Mouse (Mus musculus) liver, embryonic 14.5 days (tissue): ENCODE measurements around the gene Fam216b. TPM values are rescaled to one million over a fixed set of nuclear protein-coding genes. Genes with fewer than 3 reads are reported as not detected.

Source experiments
- ATAC-seq: fragments of 200-750 bp; cut with Nextera tagmentation; 2 replicates; pipeline ENCODE4 v1.8.0; 2017; ENCODE audit warnings: moderate number of reproducible peaks, mild to moderate bottlenecking, moderate library complexity; ENCODE audit not compliant: insufficient read depth
- DNase-seq, 3 experiments: peaks; one replicate each; pipeline ENCODE4 v3.0.0-alpha.2; 2012 to 2013; ENCODE audit warnings: low read depth in 3 of 3, low spot score in 3 of 3
- H3K27ac ChIP-seq: fragments of 300-500 bp; sonication (generic); 2 replicates; pipeline ENCODE4 v1.5.1; 2014; ENCODE audit warnings: moderate library complexity, mild to moderate bottlenecking, control low read depth, inconsistent platforms
- H3K27me3 ChIP-seq: fragments of 300-500 bp; sonication (generic); 2 replicates; pipeline ENCODE4 v1.6.1; 2014; ENCODE audit warnings: mild to moderate bottlenecking, low read length, moderate library complexity; ENCODE audit not compliant: control insufficient read depth, insufficient read depth
- H3K36me3 ChIP-seq: fragments of 300-500 bp; sonication (generic); replicated peaks from 2 replicates; pipeline ENCODE4 v1.6.1; 2014; ENCODE audit warnings: low read depth; ENCODE audit not compliant: control insufficient read depth, insufficient read depth
- H3K4me1 ChIP-seq, 2 experiments: fragments of 200-500 bp in 1 of 2; fragments of 300-500 bp in 1 of 2; sonication (generic) in 1 of 2; replicated peaks; 2 replicates each; pipeline ENCODE4 v1.6.1; 2012 to 2014; ENCODE audit warnings: antibody characterized with exemption in 1 of 2, inconsistent platforms in 1 of 2, low read length in 1 of 2; ENCODE audit not compliant: control insufficient read depth in 2 of 2, insufficient read depth in 2 of 2
- H3K4me2 ChIP-seq: fragments of 300-500 bp; sonication (generic); 2 replicates; pipeline ENCODE4 v1.6.1; 2014; ENCODE audit warnings: low read depth, mild to moderate bottlenecking, control low read depth, moderate library complexity
- H3K4me3 ChIP-seq, 2 experiments: fragments of 200-500 bp in 1 of 2; fragments of 300-500 bp in 1 of 2; sonication (generic) in 1 of 2; 2 replicates each; pipeline ENCODE4 v1.5.1; 2012 to 2014; ENCODE audit warnings: low read depth in 2 of 2, low read length in 2 of 2, mild to moderate bottlenecking in 2 of 2, control low read depth in 1 of 2, inconsistent platforms in 1 of 2, moderate library complexity in 1 of 2; ENCODE audit not compliant: insufficient read depth in 1 of 2
- H3K9ac ChIP-seq: fragments of 300-500 bp; sonication (generic); replicated peaks from 2 replicates; pipeline ENCODE4 v1.6.1; 2014; ENCODE audit warnings: mild to moderate bottlenecking, control low read depth, moderate library complexity
- H3K9me3 ChIP-seq: fragments of 300-500 bp; sonication (generic); 2 replicates; pipeline ENCODE4 v1.6.1; 2016; ENCODE audit warnings: low read length, mixed read lengths; ENCODE audit not compliant: control insufficient read depth
- CTCF ChIP-seq: IDR thresholded peaks from 2 replicates; pipeline ENCODE4 v1.5.1; 2016; ENCODE audit warnings: antibody characterized with exemption, low read depth, control low read depth
- EP300 ChIP-seq: IDR thresholded peaks from 2 replicates; pipeline ENCODE4 v1.6.1; 2016; ENCODE audit warnings: antibody characterized with exemption, low read depth
- WGBS: fragments of 180-500 bp; shearing (Covaris S2); extraction: QIAGEN DNeasy Blood & Tissue Kit; methylation state at CpG from one replicate; pipeline ENCODE4 v1.1.7; 2014; ENCODE audit not compliant: insufficient replicate concordance; 5-methylcytosine and 5-hydroxymethylcytosine counted together
- polyA plus RNA-seq, 2 experiments: library from polyadenylated mRNA; depleted of rRNA in 1 of 2; stranded (reverse) in 1 of 2; unstranded in 1 of 2; fragments of >200 nt; fragmentation: Nextera tagmentation in 1 of 2; extraction: Ambion mirVana in 1 of 2; gene quantifications; 2 replicates each; pipeline versions ENCODE4 v1.2.1 to v1.2.3; 2012 to 2014

The Fam216b gene
- not detected in 2 replicates for polyA plus RNA-seq (2012; rRNA removed)
- not detected in 2 replicates for polyA plus RNA-seq (2014; fragmentation: Nextera tagmentation; extraction: Ambion mirVana)

- Histone ChIP-seq H3K9ac (no peak within 1 kb of the TSS), H3K27ac (no peak within 1 kb of the TSS), H3K9me3 (no peaks in the 10 kb centered on the region), H3K4me3 (no peak within 1 kb of the TSS), H3K27me3 (no peaks in the 10 kb centered on the region), H3K4me1 (no peaks in the 10 kb centered on the region), H3K36me3 (no peaks in the 10 kb centered on the region), H3K4me2 (no peak within 1 kb of the TSS)
- 58% methylated on average over 6 of the region's 6 CpGs for WGBS
- ATAC-seq, result no peak
- TF ChIP-seq EP300 (no peak), CTCF (no peak)
- no peak for DNase-seq
Observed at GRCm38 (mm10) chr14:78088907-78089306, at the start of gene Fam216b. Fam216b (minus strand) TSS chr14:78089007.

GRCm38 (mm10) chr14:78132368-78133052 is 43.7 kb upstream of the Fam216b start:
- TF ChIP-seq CTCF, result no peak
- TF ChIP-seq EP300, result no peak
- 52% methylated on average over 5 of the region's 5 CpGs for WGBS
- Histone ChIP-seq H3K27ac (no peak overlapping the region), H3K9ac (no peak overlapping the region), H3K27me3 (no peaks in the 10 kb centered on the region), H3K36me3 (no peaks in the 10 kb centered on the region), H3K9me3 (no peaks in the 10 kb centered on the region), H3K4me3 (no peak overlapping the region), H3K4me1 (no peaks in the 10 kb centered on the region), H3K4me2 (no peak overlapping the region)
- no peak for ATAC-seq
- no peak for DNase-seq

GRCm38 (mm10) chr14:78126670-78127069 is 37.9 kb upstream of the Fam216b start:
- no peak overlapping the region for H3K27ac ChIP-seq
- no peak overlapping the region for H3K4me3 ChIP-seq
- no peak overlapping the region for H3K4me2 ChIP-seq
- no peaks in the 10 kb centered on the region for H3K9me3 ChIP-seq
- 52% methylated on average over 3 of the region's 3 CpGs for WGBS
- ATAC-seq (no peak), DNase-seq (no peak)
- H3K4me1 ChIP-seq, result no peaks in the 10 kb centered on the region
- H3K27me3 ChIP-seq, result no peaks in the 10 kb centered on the region
- no peaks in the 10 kb centered on the region for H3K36me3 ChIP-seq
- no peak for TF ChIP-seq CTCF
- no peak for TF ChIP-seq EP300
- no peak overlapping the region for H3K9ac ChIP-seq

- Histone ChIP-seq H3K36me3 (no peaks in the 10 kb centered on the region), H3K4me1 (no peaks in the 10 kb centered on the region), H3K27ac (no peak overlapping the region), H3K9me3 (no peaks in the 10 kb centered on the region), H3K9ac (no peak overlapping the region), H3K4me2 (no peak overlapping the region), H3K27me3 (no peaks in the 10 kb centered on the region), H3K4me3 (no peak overlapping the region)
- WGBS, result 45% methylated on average over 3 of the region's 3 CpGs
- ATAC-seq (no peak), DNase-seq (no peak)
- TF ChIP-seq CTCF (no peak), EP300 (no peak)
Observed at GRCm38 (mm10) chr14:78120286-78120685, 31.5 kb upstream of the Fam216b start.

- WGBS, result 45% methylated on average over 10 of the region's 10 CpGs
- H3K9ac ChIP-seq, result no peak overlapping the region
- no peak for DNase-seq
- no peaks in the 10 kb centered on the region for H3K9me3 ChIP-seq
- H3K27me3 ChIP-seq, result no peaks in the 10 kb centered on the region
- no peak overlapping the region for H3K4me2 ChIP-seq
- no peaks in the 10 kb centered on the region for H3K36me3 ChIP-seq
- no peak overlapping the region for H3K27ac ChIP-seq
- H3K4me1 ChIP-seq, result no peaks in the 10 kb centered on the region
- no peak for ATAC-seq
- H3K4me3 ChIP-seq, result no peak overlapping the region
- no peak for TF ChIP-seq CTCF
- TF ChIP-seq EP300, result no peak
Observed at GRCm38 (mm10) chr14:78119449-78120200, 30.8 kb upstream of the Fam216b start.
